Mouse (Mus musculus): Measurements from ENCODE around the gene Katna1. TPM values are rescaled to one million over a fixed set of nuclear protein-coding genes. Genes with fewer than 3 reads are reported as not detected.
"Not testable (repeated sequence)": the region's sequence is repeated elsewhere in the genome, so short reads cannot be mapped to it uniquely, and the experiment has no call there.

Katna1 gene
- 67.4 and 74.0 TPM in 2 replicates for polyA plus RNA-seq (2015; fragmentation: Nextera tagmentation; extraction: Ambion mirVana)

- DNase-seq (ENCODE audit: low spot score): peak; percentile 97
Measured at GRCm38 (mm10) chr10:7725751-7726500, at the start of gene Katna1. Gene Katna1, plus strand, starts transcription at chr10:7726000.

GRCm38 (mm10) chr10:7680731-7681301 lies 45.0 kb upstream of the Katna1 start, which contains the start of the genes Pcmt1 and Lats1:
Gene Pcmt1, minus strand, starts transcription at chr10:7681136.
Gene Lats1, plus strand, starts transcription at chr10:7681214.
- peak; percentile 87 for DNase-seq (ENCODE audit: low spot score)

GRCm38 (mm10) chr10:7681343-7682025 lies 44.3 kb upstream of the Katna1 start:
- peak; percentile 68 for DNase-seq (ENCODE audit: low spot score)

GRCm38 (mm10) chr10:7682249-7682648 lies 43.6 kb upstream of the Katna1 start:
- no peak for DNase-seq (ENCODE audit: low spot score)

GRCm38 (mm10) chr10:7686902-7687301 lies 38.9 kb upstream of the Katna1 start:
- no peak for DNase-seq (ENCODE audit: low spot score)

- peak; percentile 30 for DNase-seq (ENCODE audit: low spot score)
Measured at GRCm38 (mm10) chr10:7695286-7695685, 30.5 kb upstream of the Katna1 start.

GRCm38 (mm10) chr10:7700120-7700519 lies 25.7 kb upstream of the Katna1 start:
- no peak for DNase-seq (ENCODE audit: low spot score)

GRCm38 (mm10) chr10:7702586-7702985 lies 23.2 kb upstream of the Katna1 start:
- no peak for DNase-seq (ENCODE audit: low spot score)

- DNase-seq (ENCODE audit: low spot score): no peak
Measured at GRCm38 (mm10) chr10:7710121-7710520, 15.7 kb upstream of the Katna1 start.

- no peak for DNase-seq (ENCODE audit: low spot score)
Measured at GRCm38 (mm10) chr10:7712506-7712905, 13.3 kb upstream of the Katna1 start.

- DNase-seq (ENCODE audit: low spot score): no peak
Measured at GRCm38 (mm10) chr10:7715056-7715455, 10.7 kb upstream of the Katna1 start.

- no peak for DNase-seq (ENCODE audit: low spot score)
Measured at GRCm38 (mm10) chr10:7726501-7726812, 657 bp downstream of the Katna1 start.

- no peak for DNase-seq (ENCODE audit: low spot score)
Measured at GRCm38 (mm10) chr10:7727011-7727410, 1.2 kb downstream of the Katna1 start.

- DNase-seq (ENCODE audit: low spot score): no peak
Measured at GRCm38 (mm10) chr10:7731582-7731981, 5.8 kb downstream of the Katna1 start.

- DNase-seq (ENCODE audit: low spot score): no peak
Measured at GRCm38 (mm10) chr10:7737122-7737521, 11.3 kb downstream of the Katna1 start.

- DNase-seq (ENCODE audit: low spot score): no peak
Measured at GRCm38 (mm10) chr10:7737914-7738313, 12.1 kb downstream of the Katna1 start.

- DNase-seq (ENCODE audit: low spot score): not testable (repeated sequence)
Measured at GRCm38 (mm10) chr10:7745528-7745927, 19.7 kb downstream of the Katna1 start.

GRCm38 (mm10) chr10:7748752-7749151 lies 23.0 kb downstream of the Katna1 start:
- DNase-seq (ENCODE audit: low spot score): no peak

GRCm38 (mm10) chr10:7757544-7757943 lies 31.7 kb downstream of the Katna1 start:
- DNase-seq (ENCODE audit: low spot score): no peak

- no peak for DNase-seq (ENCODE audit: low spot score)
Measured at GRCm38 (mm10) chr10:7772346-7772745, 46.5 kb downstream of the Katna1 start.

- DNase-seq (ENCODE audit: low spot score): no peak
Measured at GRCm38 (mm10) chr10:7772769-7773168, 47.0 kb downstream of the Katna1 start.

GRCm38 (mm10) chr10:7775421-7775820 lies 49.6 kb downstream of the Katna1 start:
- no peak for DNase-seq (ENCODE audit: low spot score)

All from thymus, postnatal 0 days (tissue).